In the genomic region with DNA sequence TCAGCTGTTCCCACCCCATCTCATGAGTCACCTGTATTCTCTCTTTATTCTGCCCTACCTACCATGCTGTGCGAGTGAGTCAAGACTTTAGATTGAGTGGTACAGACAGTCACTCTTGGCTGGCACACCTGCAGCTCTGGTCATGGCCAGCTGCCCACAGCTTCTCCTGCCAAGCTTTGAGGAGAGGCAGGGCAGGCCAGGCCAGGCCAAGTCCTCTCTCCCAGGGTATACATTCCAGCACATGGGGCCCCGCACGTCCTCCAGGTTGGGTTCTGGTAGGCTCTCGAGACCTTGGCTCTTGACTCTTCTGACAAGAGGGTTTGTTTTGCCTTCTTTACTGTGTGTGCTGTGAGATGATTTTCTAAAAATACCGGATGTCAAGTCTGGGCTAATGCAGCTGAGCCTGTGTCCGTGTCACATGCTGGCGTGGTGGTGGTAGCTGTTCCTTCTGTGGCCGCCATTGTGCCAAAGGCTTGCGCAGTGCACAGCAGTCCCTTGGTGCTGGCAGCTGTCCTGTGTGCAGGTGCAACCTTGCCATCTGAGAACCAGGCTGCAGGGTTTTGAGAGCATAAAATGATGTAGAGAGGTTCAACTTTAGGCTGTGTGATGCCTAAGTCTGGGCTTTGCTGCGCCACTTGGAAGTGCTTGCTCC, we compare ENCODE assay signal across 12 mouse cellular contexts. TPM values are rescaled to one million over a fixed set of nuclear protein-coding genes. Genes with fewer than 3 reads are reported as not detected.
DNase-seq lines count a peak whose midpoint lies in the region; ATAC-seq and TF ChIP-seq lines count a peak whose summit lies in the region.
"Had no signal": no experiment of that assay in that cellular context is flagged by ENCODE, and none has a peak within 500 bp of the region (broad histone marks: within the 10 kb centered on the region; RNA-seq: fewer than 3 reads in every experiment).

No protein-coding gene starts in this region.

- peak; percentile 50; the same call in 1 of the 2 replicates for TF ChIP-seq EP300 in heart, postnatal 0 days (IDR thresholded peaks at IDR 0.05; ENCODE audit: low read depth)
- TF ChIP-seq EP300 in liver, postnatal 0 days (IDR thresholded peaks at IDR 0.05; ENCODE audit: low read depth), result no peak

- no peaks in the 10 kb centered on the region for H3K9me3 ChIP-seq in heart, postnatal 0 days (replicated peaks; ENCODE audit: control insufficient read depth, low read length)
- no peaks in the 10 kb centered on the region for H3K9me3 ChIP-seq in lung, embryonic 15.5 days
- H3K9me3 ChIP-seq in liver, postnatal 0 days (ENCODE audit: low read length), result no peaks in the 10 kb centered on the region
- H3K9me3 ChIP-seq: limb, embryonic 13.5 days had no signal

- peak overlapping the region; percentile 89 for H3K27ac ChIP-seq in heart, postnatal 0 days (ENCODE audit: low read depth)
- H3K27ac ChIP-seq in lung, embryonic 15.5 days, result peak overlapping the region; percentile 81
- no peak overlapping the region for H3K27ac ChIP-seq in liver, postnatal 0 days (ENCODE audit: low read depth)
- H3K27ac ChIP-seq: limb, embryonic 13.5 days had no signal

- H3K4me2 ChIP-seq in heart, postnatal 0 days (ENCODE audit: low read depth, low read length), result no peak overlapping the region
- no peak overlapping the region for H3K4me2 ChIP-seq in lung, embryonic 15.5 days
- no peak overlapping the region for H3K4me2 ChIP-seq in liver, postnatal 0 days (ENCODE audit: low read depth, low read length)
- H3K4me2 ChIP-seq: limb, embryonic 13.5 days had no signal

- no peak overlapping the region for H3K9ac ChIP-seq in heart, postnatal 0 days (replicated peaks; ENCODE audit: low read depth, low read length)
- H3K9ac ChIP-seq in lung, embryonic 15.5 days, result no peak overlapping the region
- H3K9ac ChIP-seq in liver, postnatal 0 days (replicated peaks), result no peak overlapping the region
- H3K9ac ChIP-seq: limb, embryonic 13.5 days had no signal

- no peak overlapping the region for H3K4me3 ChIP-seq in heart, postnatal 0 days (ENCODE audit: low read depth, low read length)
- H3K4me3 ChIP-seq in lung, embryonic 15.5 days, result no peak overlapping the region
- no peak overlapping the region for H3K4me3 ChIP-seq in liver, postnatal 0 days (ENCODE audit: low read depth, low read length)
- H3K4me3 ChIP-seq: erythroblast, embryonic 14.5 days; limb, embryonic 13.5 days had no signal

- no peaks in the 10 kb centered on the region for H3K27me3 ChIP-seq in heart, postnatal 0 days (ENCODE audit: control insufficient read depth, insufficient read depth, low read length)
- no peaks in the 10 kb centered on the region for H3K27me3 ChIP-seq in lung, embryonic 15.5 days
- H3K27me3 ChIP-seq in liver, postnatal 0 days (ENCODE audit: insufficient read depth, low read length), result no peaks in the 10 kb centered on the region
- H3K27me3 ChIP-seq: limb, embryonic 13.5 days had no signal

- no peak for TF ChIP-seq CTCF in heart, postnatal 0 days (IDR thresholded peaks at IDR 0.05; ENCODE audit: low read depth)
- no peak for TF ChIP-seq CTCF in liver, postnatal 0 days (IDR thresholded peaks at IDR 0.05; ENCODE audit: low read depth)

- no peak for DNase-seq in cerebellum, postnatal 4 days (ENCODE audit: low spot score in 2 of 2)
- DNase-seq in cerebellum, postnatal 10 days, result peak; percentile 85 to 86
- peak; percentile 83 for DNase-seq in heart, postnatal 0 days (ENCODE audit: low spot score)
- DNase-seq in right cerebral cortex, postnatal 4 days, result no peak
- DNase-seq in spleen, adult 18-20 months, result no peak
- DNase-seq in liver, postnatal 0 days, result no peak
- DNase-seq: B cell, adult 2 months had no signal

- peak; percentile 81 for ATAC-seq in cerebellum, adult (ENCODE audit: insufficient number of reproducible peaks, low FRiP score, low TSS enrichment)
- peak; percentile 94 for ATAC-seq in heart, postnatal 0 days (ENCODE audit: insufficient read depth, low read depth)
- ATAC-seq in lung, embryonic 15.5 days (ENCODE audit: borderline replicate concordance, extremely low read depth, low FRiP score, low TSS enrichment), result peak; percentile 83
- ATAC-seq in liver, postnatal 0 days, result no peak
- ATAC-seq: activated CD4-positive, CD25-positive, alpha-beta regulatory T cell, adult 4 months had no signal

- H3K36me3 ChIP-seq in heart, postnatal 0 days (replicated peaks; ENCODE audit: control insufficient read depth, insufficient read depth, low read length), result peaks cover 54% of the 10 kb centered on the region
- peaks cover 4% of the 10 kb centered on the region; the same call in 1 of the 2 replicates for H3K36me3 ChIP-seq in lung, embryonic 15.5 days
- peaks cover 43% of the 10 kb centered on the region for H3K36me3 ChIP-seq in liver, postnatal 0 days (replicated peaks; ENCODE audit: insufficient read depth, low read length)

- H3K4me1 ChIP-seq in heart, postnatal 0 days (ENCODE audit: control insufficient read depth, insufficient read depth), result peaks cover 6% of the 10 kb centered on the region
- no peaks in the 10 kb centered on the region for H3K4me1 ChIP-seq in lung, embryonic 15.5 days
- 0 out of 2 replicates have a peak, but pooled peaks cover 3% of the 10 kb centered on the region for H3K4me1 ChIP-seq in liver, postnatal 0 days (ENCODE audit: insufficient read depth)

- 49% methylated on average over 10 of the region's 10 CpGs for WGBS in heart, postnatal 0 days
- WGBS in lung, embryonic 15.5 days, result 66% methylated on average over 10 of the region's 10 CpGs
- 85% methylated on average over 10 of the region's 10 CpGs for WGBS in liver, postnatal 0 days (ENCODE audit: insufficient replicate concordance)

RNA-seq across cellular contexts. Expression of a gene that starts 47.2 kb away (rescaled TPM):
- total RNA-seq in heart, postnatal 0 days (2014; rRNA removed; ENCODE audit: low replicate concordance), result 22.4 and 31.8 TPM in 2 replicates
- polyA plus RNA-seq in heart, postnatal 0 days (2015; fragmentation: Nextera tagmentation; extraction: Ambion mirVana), result 3.4 and 4.2 TPM in 2 replicates
- polyA plus RNA-seq in lung, embryonic 15.5 days (2015; fragmentation: Nextera tagmentation; extraction: Ambion mirVana), result 1.4 and 1.5 TPM in 2 replicates
- polyA plus RNA-seq in liver, postnatal 0 days (2015; fragmentation: Nextera tagmentation; extraction: Ambion mirVana), result 0.40 and 0.51 TPM in 2 replicates

Comparison
In these comparisons a context has a peak if more than half of its experiments do, and no peak if none do; other contexts are left out.
1. DNase-seq: peak in cerebellum, postnatal 10 days (2 of 2) and heart, postnatal 0 days (single experiment); none in cerebellum, postnatal 4 days (0 of 2), right cerebral cortex, postnatal 4 days (single experiment), spleen, adult 18-20 months (0 of 2) and liver, postnatal 0 days (single experiment).